Mouse (Mus musculus) C2C12 (cell line): ENCODE data around the gene Actl10. TPM values are rescaled to one million over a fixed set of nuclear protein-coding genes. Genes with fewer than 3 reads are reported as not detected.

ENCODE experiments used
- H3K27me3 ChIP-seq: one replicate; pipeline ENCODE4 v1.6.1; 2011; ENCODE audit not compliant: control insufficient read depth, insufficient read depth, insufficient read length
- H3K36me3 ChIP-seq: one replicate; pipeline ENCODE4 v1.6.1; 2011; ENCODE audit not compliant: control insufficient read depth, insufficient read depth
- H3K4me3 ChIP-seq: one replicate; pipeline ENCODE4 v1.5.1; 2011; ENCODE audit warnings: mild to moderate bottlenecking, control low read depth; ENCODE audit not compliant: poor library complexity, insufficient read depth, severe bottlenecking
- H3K79me2 ChIP-seq: one replicate; pipeline ENCODE4 v1.6.1; 2011; ENCODE audit not compliant: control insufficient read depth, insufficient read depth
- H3K79me3 ChIP-seq: one replicate; pipeline ENCODE4 v1.6.1; 2011; ENCODE audit warnings: low read depth, control low read depth
- H3ac ChIP-seq: one replicate; pipeline ENCODE3; 2011; ENCODE audit warnings: low read depth; ENCODE audit not compliant: control insufficient read depth, insufficient read length
- CEBPB ChIP-seq: IDR thresholded peaks from one replicate; pipeline ENCODE4 v1.6.1; 2011; ENCODE audit warnings: low read depth, mild to moderate bottlenecking, control low read depth, moderate library complexity
- CTCF ChIP-seq: IDR thresholded peaks from one replicate; pipeline ENCODE4 v1.5.1; 2011; ENCODE audit not compliant: control insufficient read depth, insufficient read depth, insufficient read length
- FOSL1 ChIP-seq: IDR thresholded peaks from one replicate; pipeline ENCODE4 v1.8.0; 2011; ENCODE audit warnings: mild to moderate bottlenecking, low read length; ENCODE audit not compliant: poor library complexity, insufficient read depth, severe bottlenecking
- MAX ChIP-seq: IDR thresholded peaks from one replicate; pipeline ENCODE4 v1.6.1; 2011; ENCODE audit warnings: mild to moderate bottlenecking, control low read depth
- MYOD1 ChIP-seq: IDR thresholded peaks from one replicate; pipeline ENCODE4 v1.6.1; 2011; ENCODE audit warnings: low read depth; ENCODE audit not compliant: control insufficient read depth, insufficient read length
- MYOG ChIP-seq: IDR thresholded peaks from one replicate; pipeline ENCODE4 v1.6.1; 2011; ENCODE audit not compliant: control insufficient read depth, insufficient read length; ENCODE audit errors: extremely low read depth
- USF1 ChIP-seq: IDR thresholded peaks from one replicate; pipeline ENCODE4 v1.6.1; 2011; ENCODE audit warnings: low read depth, mild to moderate bottlenecking, control low read depth, moderate library complexity
- polyA plus RNA-seq: library from polyadenylated mRNA; unstranded; fragments of >200 nt; fragmentation: generic; extraction: Trizol; gene quantifications from one replicate; pipeline ENCODE4 v1.2.1, GENCODE M21; 2012; ENCODE audit warnings: missing spikeins

Actl10 gene
- polyA plus RNA-seq, 1 experiment, result 0.33 TPM

DNA sequence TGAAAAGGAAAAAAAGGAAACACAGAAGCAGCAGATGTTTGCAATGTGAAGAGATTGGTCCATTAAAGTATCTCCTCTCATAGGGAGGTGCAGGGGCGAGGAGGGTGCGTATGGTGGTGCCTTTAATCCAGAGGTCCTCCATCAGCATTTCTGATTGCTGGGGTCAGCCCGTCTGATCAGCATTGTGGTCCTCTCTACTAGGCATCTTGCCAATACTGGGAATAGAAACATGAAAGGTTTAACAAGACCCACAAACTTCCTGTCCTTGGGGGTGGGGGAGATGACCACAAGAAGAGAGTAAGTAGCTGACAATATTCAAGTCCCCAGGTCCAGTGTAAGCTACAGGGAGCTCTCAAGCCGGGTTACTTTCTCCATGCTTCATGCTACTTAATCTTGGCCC lies 19.1 kb downstream of the Actl10 start:
- no peak for TF ChIP-seq CTCF
- no peak for TF ChIP-seq CEBPB
- TF ChIP-seq FOSL1, result no peak
- no peak for TF ChIP-seq MAX
- no peak for TF ChIP-seq MYOG
- no peak for TF ChIP-seq MYOD1
- no peak for TF ChIP-seq USF1
- no peak overlapping the region for H3ac ChIP-seq
- H3K79me3 ChIP-seq, result peaks cover 19% of the 10 kb centered on the region
- H3K4me3 ChIP-seq, result peak overlapping the region; percentile 18
- H3K36me3 ChIP-seq, result no peaks in the 10 kb centered on the region
- H3K27me3 ChIP-seq, result no peaks in the 10 kb centered on the region
- H3K79me2 ChIP-seq, result peaks cover 36% of the 10 kb centered on the region

DNA sequence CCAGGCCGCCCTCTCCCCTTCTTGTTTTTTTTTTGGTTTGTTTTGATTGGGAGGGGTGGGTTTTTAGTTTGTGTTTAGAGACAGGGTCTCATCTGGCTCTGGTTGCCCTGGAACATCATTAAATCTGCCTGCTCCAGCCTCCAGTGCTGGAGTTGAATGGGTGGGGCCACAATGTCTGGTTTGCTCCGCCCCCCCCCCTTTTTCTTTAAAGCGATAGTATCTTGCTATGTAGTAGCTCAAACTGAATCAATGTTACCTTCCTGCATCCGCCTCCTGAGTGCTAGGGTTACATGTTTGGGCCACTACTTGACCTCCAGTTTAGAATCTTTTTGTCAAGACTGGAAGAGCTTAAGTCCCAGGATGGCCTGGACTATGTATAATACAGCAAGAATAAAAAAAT lies 19.7 kb downstream of the Actl10 start:
- Histone ChIP-seq H3K79me2 (peaks cover 30% of the 10 kb centered on the region), H3K27me3 (no peaks in the 10 kb centered on the region), H3K4me3 (no peak overlapping the region), H3K36me3 (no peaks in the 10 kb centered on the region), H3ac (no peak overlapping the region), H3K79me3 (peaks cover 18% of the 10 kb centered on the region)
- no peak for TF ChIP-seq FOSL1
- TF ChIP-seq CEBPB, result no peak
- no peak for TF ChIP-seq USF1

DNA sequence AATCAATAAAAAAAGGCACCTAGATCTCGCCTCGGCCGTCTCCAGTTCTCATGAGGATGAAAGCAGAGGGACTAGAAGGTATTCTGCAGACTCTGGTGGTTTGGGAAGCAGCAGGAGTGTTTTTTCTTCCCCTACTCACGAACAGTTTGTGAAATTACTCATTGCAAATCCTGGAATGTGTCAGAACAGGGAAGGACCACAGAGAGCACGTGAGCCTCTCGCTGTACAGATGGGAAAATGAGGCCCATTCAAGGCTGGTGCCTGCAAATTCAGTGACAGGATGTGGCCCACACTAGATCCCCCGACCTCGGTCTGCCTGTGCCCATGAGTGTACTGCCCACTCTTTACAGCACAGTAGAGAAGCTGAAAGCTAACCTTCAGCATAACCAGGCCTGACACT lies 20.4 kb downstream of the Actl10 start:
- Histone ChIP-seq H3K4me3 (no peak overlapping the region), H3K79me3 (peaks cover 17% of the 10 kb centered on the region), H3K36me3 (no peaks in the 10 kb centered on the region), H3K79me2 (peaks cover 23% of the 10 kb centered on the region), H3ac (no peak overlapping the region), H3K27me3 (no peaks in the 10 kb centered on the region)
- TF ChIP-seq CEBPB (no peak), MYOD1 (no peak), MYOG (no peak), FOSL1 (no peak), MAX (no peak), USF1 (no peak), CTCF (no peak)

DNA sequence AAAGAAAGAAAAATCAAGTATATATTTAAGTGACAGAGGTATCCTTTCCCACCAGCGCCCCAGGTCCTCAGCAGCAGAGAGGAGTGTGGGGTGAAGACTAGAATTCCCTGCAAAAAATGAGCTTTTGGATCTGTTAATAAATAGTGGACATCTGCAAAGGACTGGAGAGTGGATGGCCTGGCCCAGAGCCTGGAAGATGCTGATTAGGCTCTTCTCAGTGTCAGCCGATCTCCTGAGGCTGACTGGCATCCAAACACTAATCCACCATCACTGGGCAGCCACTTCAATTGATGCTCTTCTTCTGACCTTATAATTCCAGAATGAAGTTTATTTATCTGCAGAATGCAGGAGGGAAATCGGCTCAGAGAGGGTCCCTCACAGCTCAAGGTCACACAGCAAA lies 21.4 kb downstream of the Actl10 start:
- TF ChIP-seq CEBPB, result no peak
- no peak for TF ChIP-seq FOSL1
- no peak for TF ChIP-seq USF1
- Histone ChIP-seq H3K4me3 (no peak overlapping the region), H3K79me2 (peaks cover 13% of the 10 kb centered on the region), H3K36me3 (no peaks in the 10 kb centered on the region), H3K27me3 (no peaks in the 10 kb centered on the region), H3ac (no peak overlapping the region), H3K79me3 (peaks cover 9% of the 10 kb centered on the region)

DNA sequence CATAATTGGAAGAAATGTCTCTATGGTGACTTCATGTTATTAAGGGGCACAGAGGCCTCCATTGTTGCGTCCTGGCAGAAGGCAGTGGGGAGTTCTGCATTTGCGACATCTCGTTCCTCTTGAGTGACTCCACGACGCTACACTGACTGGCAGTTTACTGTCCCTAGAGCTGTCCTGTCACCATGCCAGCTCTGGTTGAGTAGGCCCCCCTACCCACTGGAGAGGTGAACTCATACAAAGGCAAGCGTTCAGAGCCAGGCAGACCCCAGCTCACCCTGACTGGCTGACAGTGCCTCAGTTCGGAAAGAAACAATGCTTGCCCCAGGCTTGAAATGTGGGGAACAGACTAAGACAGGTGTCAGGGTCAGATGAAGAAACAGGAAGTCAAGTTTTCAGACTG lies 22.7 kb downstream of the Actl10 start:
- no peak overlapping the region for H3ac ChIP-seq
- no peaks in the 10 kb centered on the region for H3K79me3 ChIP-seq
- TF ChIP-seq MYOG, result no peak
- no peak overlapping the region for H3K4me3 ChIP-seq
- peaks cover under 1% of the 10 kb centered on the region for H3K79me2 ChIP-seq
- H3K36me3 ChIP-seq, result no peaks in the 10 kb centered on the region
- H3K27me3 ChIP-seq, result no peaks in the 10 kb centered on the region

DNA sequence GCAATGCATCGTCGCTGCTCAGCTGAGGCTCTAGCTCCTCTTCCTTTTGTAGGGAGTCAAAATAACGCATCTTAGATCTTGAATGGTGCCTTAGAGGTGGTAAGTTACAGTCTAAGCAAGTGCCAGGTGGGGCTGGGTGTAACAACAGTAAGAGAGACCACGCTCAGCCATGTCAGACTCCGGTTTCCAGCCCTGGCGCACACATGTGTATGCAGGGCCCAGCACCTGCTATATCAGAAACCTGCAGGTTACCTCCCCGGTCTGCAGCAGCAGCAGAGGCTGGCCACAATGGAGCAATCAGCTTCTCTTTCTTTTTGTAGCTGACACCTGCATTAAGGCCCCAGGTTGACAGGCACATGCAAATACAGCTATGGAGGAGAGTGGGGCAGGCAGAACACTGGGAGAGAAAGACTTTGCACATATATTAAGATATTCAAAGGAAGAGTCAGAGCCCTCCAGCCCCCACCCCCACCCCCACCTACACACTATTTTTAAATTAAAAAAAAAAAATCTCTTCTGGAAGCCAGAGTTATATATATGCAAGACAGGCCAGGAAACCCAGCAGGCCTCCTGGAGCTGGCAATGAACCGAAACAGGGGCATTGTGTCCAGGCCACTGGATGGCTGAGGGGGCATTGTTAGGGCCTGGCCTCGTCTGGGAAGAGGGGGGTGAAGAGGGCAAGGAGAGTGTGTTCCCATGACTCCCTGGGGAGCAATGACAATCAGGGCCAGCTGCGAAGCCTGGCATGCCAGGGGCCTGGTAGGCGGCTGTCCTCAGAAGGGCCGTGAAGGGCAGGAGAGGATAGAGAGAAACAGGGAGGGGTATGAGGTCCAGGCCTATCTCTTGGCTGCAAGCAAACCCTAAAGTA lies 25.5 kb downstream of the Actl10 start:
- no peak for TF ChIP-seq CEBPB
- TF ChIP-seq FOSL1, result no peak
- no peak for TF ChIP-seq MAX
- TF ChIP-seq USF1, result no peak
- TF ChIP-seq CTCF, result no peak
- no peak for TF ChIP-seq MYOG
- TF ChIP-seq MYOD1, result no peak
- Histone ChIP-seq H3K36me3 (no peaks in the 10 kb centered on the region), H3K79me2 (no peaks in the 10 kb centered on the region), H3K4me3 (no peak overlapping the region), H3ac (no peak overlapping the region), H3K79me3 (no peaks in the 10 kb centered on the region), H3K27me3 (no peaks in the 10 kb centered on the region)
